Mouse (Mus musculus): ENCODE measurements around the gene Gm11549. TPM values are rescaled to one million over a fixed set of nuclear protein-coding genes. Genes with fewer than 3 reads are reported as not detected.

Gm11549 gene
- total RNA-seq, 1 experiment: not detected

DNA sequence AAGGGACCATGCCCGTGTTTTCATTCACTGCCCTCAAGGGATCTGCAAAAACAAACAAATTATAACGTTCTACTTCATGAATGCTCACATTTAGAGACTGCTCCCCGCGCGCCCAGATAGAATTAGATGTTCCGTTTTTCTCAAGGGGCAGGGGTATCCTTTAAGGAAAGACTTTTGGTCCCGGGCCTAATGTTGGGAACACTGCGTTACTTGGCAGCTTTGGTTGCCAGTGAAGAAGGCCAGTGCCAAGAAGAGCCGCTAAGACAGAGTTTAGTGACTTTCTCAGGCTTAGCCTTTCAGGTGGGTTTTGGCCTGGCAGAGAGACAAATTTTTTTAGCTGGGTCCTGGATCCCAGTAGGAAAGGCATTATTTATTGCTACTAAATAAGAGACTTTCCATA is 25.3 kb downstream of the Gm11549 start:
- Histone ChIP-seq H3K4me1 (ENCODE audit: control insufficient read depth in 2 of 2, insufficient read depth in 2 of 2, low read length in 2 of 2, poor library complexity in 1 of 2) (no peaks in the 10 kb centered on the region), H3K36me3 (ENCODE audit: control insufficient read depth, insufficient read depth, low read length, poor library complexity, severe bottlenecking) (no peaks in the 10 kb centered on the region), H3K9me3 (ENCODE audit: control insufficient read depth, insufficient read depth, low read depth, low read length) (no peaks in the 10 kb centered on the region), H3K27ac (ENCODE audit: insufficient read depth, low read depth, low read length, poor library complexity, severe bottlenecking) (no peak overlapping the region), H3K9ac (ENCODE audit: insufficient read depth, low read depth, low read length, poor library complexity, severe bottlenecking) (no peak overlapping the region), H3K4me3 (ENCODE audit: insufficient read depth in 1 of 2, low read depth in 1 of 2, low read length in 2 of 2, poor library complexity in 1 of 2, severe bottlenecking in 1 of 2) (no peak overlapping the region)
- TF ChIP-seq CHD2 (IDR thresholded peaks at IDR 0.05; ENCODE audit: low read depth, low read length) (no peak), ZC3H11A (IDR thresholded peaks at IDR 0.05; ENCODE audit: borderline replicate concordance, low read depth, low read length) (no peak), ZNF384 (IDR thresholded peaks at IDR 0.05; ENCODE audit: low read depth, low read length) (no peak), MAFK (IDR thresholded peaks at IDR 0.05; ENCODE audit: insufficient read depth, low read depth, low read length) (no peak), HCFC1 (IDR thresholded peaks at IDR 0.05; ENCODE audit: borderline replicate concordance, insufficient read depth, low read length) (no peak)
- in situ Hi-C loops (cut with MboI; ENCODE audit: low sequenced_read_pairs in 2 of 2, unreplicated experiment in 2 of 2): no loop called here
- no peak for DNase-seq (ENCODE audit: low read depth, low spot score)

DNA sequence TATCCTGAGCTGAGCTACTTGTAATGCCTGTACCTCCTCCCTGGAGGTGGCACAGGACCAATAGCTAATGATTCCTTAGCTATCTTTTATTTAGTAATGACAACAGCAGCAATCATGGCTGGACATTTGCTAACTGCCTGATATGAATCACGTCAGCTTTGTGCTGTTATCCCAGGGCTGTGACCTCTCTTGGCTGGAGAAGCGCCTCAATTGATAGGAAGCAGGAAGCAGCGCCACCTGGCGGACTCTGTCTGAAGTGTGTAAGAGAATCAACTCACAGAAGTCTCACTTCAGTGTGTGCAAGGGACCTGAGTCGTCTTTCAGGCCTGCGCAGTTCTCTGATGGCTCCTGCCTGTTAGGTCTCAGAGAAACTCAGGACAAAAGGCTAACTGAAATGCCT is 26.2 kb downstream of the Gm11549 start:
- H3K27ac ChIP-seq (ENCODE audit: insufficient read depth, low read depth, low read length, poor library complexity, severe bottlenecking): no peak overlapping the region

DNA sequence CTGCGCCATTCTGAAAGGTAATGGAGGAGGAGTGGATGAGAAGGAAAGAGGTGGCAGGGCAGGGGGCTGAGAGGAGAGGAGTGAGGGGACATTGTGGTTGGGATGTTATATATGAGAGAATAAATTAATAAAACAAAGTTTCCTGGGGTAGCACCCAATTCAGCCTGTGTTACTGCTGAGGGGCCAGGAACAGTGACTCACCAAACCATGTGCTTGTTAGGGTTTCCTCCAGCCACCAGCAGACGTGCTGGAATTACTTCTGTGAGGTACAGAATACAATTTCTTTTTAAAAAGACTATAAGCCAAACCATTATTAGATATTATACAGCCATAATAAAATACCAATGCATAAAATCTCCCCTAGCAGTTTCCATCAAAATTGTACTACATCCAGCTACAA is 27.0 kb downstream of the Gm11549 start:
- Histone ChIP-seq H3K4me1 (ENCODE audit: control insufficient read depth in 2 of 2, insufficient read depth in 2 of 2, low read length in 2 of 2, poor library complexity in 1 of 2) (no peaks in the 10 kb centered on the region), H3K9me3 (ENCODE audit: control insufficient read depth, insufficient read depth, low read depth, low read length) (no peaks in the 10 kb centered on the region)
- in situ Hi-C loops (cut with MboI; ENCODE audit: low sequenced_read_pairs in 2 of 2, unreplicated experiment in 2 of 2): no loop called here

More for the DNA sequence above, 26.2 kb downstream of the Gm11549 start:
- Histone ChIP-seq H3K36me3 (ENCODE audit: control insufficient read depth, insufficient read depth, low read length, poor library complexity, severe bottlenecking) (no peaks in the 10 kb centered on the region), H3K4me1 (ENCODE audit: control insufficient read depth in 2 of 2, insufficient read depth in 2 of 2, low read length in 2 of 2, poor library complexity in 1 of 2) (no peaks in the 10 kb centered on the region), H3K9ac (ENCODE audit: insufficient read depth, low read depth, low read length, poor library complexity, severe bottlenecking) (no peak overlapping the region), H3K9me3 (ENCODE audit: control insufficient read depth, insufficient read depth, low read depth, low read length) (no peaks in the 10 kb centered on the region), H3K4me3 (ENCODE audit: insufficient read depth in 1 of 2, low read depth in 1 of 2, low read length in 2 of 2, poor library complexity in 1 of 2, severe bottlenecking in 1 of 2) (no peak overlapping the region)
- no peak for TF ChIP-seq ZNF384 (IDR thresholded peaks at IDR 0.05; ENCODE audit: low read depth, low read length)
- TF ChIP-seq ZC3H11A (IDR thresholded peaks at IDR 0.05; ENCODE audit: borderline replicate concordance, low read depth, low read length): peak; percentile 35; the same call in 1 of the 2 replicates
- DNase-seq (ENCODE audit: low read depth, low spot score): peak; percentile 77
- in situ Hi-C loops (cut with MboI; ENCODE audit: low sequenced_read_pairs in 2 of 2, unreplicated experiment in 2 of 2): no loop called here

DNA sequence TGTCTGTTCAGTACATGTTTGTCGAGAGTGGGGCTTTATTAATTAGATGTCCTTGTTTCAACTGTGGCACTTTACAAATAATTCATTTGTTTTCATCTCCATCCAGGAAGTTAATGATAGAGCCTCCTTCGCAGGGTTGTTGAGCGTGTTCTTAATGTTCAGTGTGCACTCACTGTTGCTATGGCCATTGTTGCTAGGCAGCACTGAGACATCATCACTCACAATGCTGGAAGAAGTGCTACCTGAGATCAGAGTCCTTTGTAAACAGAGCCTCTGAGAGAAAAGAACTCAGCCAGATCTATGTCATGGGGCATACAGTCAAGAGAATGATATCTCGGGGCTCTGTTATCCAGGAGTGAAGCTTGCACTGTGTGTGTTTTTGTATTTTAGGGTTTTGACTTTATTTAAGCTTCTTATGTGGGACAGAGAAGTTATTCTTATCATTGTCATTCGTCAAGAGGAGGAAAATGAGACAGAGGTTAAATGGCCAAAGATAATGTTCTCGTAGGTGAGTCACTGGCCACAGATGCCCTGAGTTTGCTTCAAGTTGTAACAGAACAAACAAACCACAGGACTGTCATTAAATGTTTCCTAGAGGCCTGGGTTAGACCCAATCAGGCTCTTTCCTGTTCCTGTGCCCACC is 27.9 kb downstream of the Gm11549 start:
- TF ChIP-seq HCFC1 (IDR thresholded peaks at IDR 0.05; ENCODE audit: borderline replicate concordance, insufficient read depth, low read length) (no peak), ZNF384 (IDR thresholded peaks at IDR 0.05; ENCODE audit: low read depth, low read length) (no peak), MAFK (IDR thresholded peaks at IDR 0.05; ENCODE audit: insufficient read depth, low read depth, low read length) (no peak)
- no peak overlapping the region for H3K9ac ChIP-seq (ENCODE audit: insufficient read depth, low read depth, low read length, poor library complexity, severe bottlenecking)
- H3K4me1 ChIP-seq (ENCODE audit: control insufficient read depth in 2 of 2, insufficient read depth in 2 of 2, low read length in 2 of 2, poor library complexity in 1 of 2): no peaks in the 10 kb centered on the region
- no peak for DNase-seq (ENCODE audit: low read depth, low spot score)
- H3K4me3 ChIP-seq (ENCODE audit: insufficient read depth in 1 of 2, low read depth in 1 of 2, low read length in 2 of 2, poor library complexity in 1 of 2, severe bottlenecking in 1 of 2): no peak overlapping the region
- no peaks in the 10 kb centered on the region for H3K36me3 ChIP-seq (ENCODE audit: control insufficient read depth, insufficient read depth, low read length, poor library complexity, severe bottlenecking)
- H3K27ac ChIP-seq (ENCODE audit: insufficient read depth, low read depth, low read length, poor library complexity, severe bottlenecking): no peak overlapping the region
- in situ Hi-C loops (cut with MboI; ENCODE audit: low sequenced_read_pairs in 2 of 2, unreplicated experiment in 2 of 2): no loop called here
- H3K9me3 ChIP-seq (ENCODE audit: control insufficient read depth, insufficient read depth, low read depth, low read length): no peaks in the 10 kb centered on the region

More for the DNA sequence above, 27.0 kb downstream of the Gm11549 start:
- no peak overlapping the region for H3K9ac ChIP-seq (ENCODE audit: insufficient read depth, low read depth, low read length, poor library complexity, severe bottlenecking)
- H3K36me3 ChIP-seq (ENCODE audit: control insufficient read depth, insufficient read depth, low read length, poor library complexity, severe bottlenecking): no peaks in the 10 kb centered on the region
- no peak overlapping the region for H3K27ac ChIP-seq (ENCODE audit: insufficient read depth, low read depth, low read length, poor library complexity, severe bottlenecking)
- DNase-seq (ENCODE audit: low read depth, low spot score): no peak
- TF ChIP-seq HCFC1 (IDR thresholded peaks at IDR 0.05; ENCODE audit: borderline replicate concordance, insufficient read depth, low read length) (no peak), CHD2 (IDR thresholded peaks at IDR 0.05; ENCODE audit: low read depth, low read length) (no peak), MAFK (IDR thresholded peaks at IDR 0.05; ENCODE audit: insufficient read depth, low read depth, low read length) (no peak)
- H3K4me3 ChIP-seq (ENCODE audit: insufficient read depth in 1 of 2, low read depth in 1 of 2, low read length in 2 of 2, poor library complexity in 1 of 2, severe bottlenecking in 1 of 2): no peak overlapping the region

DNA sequence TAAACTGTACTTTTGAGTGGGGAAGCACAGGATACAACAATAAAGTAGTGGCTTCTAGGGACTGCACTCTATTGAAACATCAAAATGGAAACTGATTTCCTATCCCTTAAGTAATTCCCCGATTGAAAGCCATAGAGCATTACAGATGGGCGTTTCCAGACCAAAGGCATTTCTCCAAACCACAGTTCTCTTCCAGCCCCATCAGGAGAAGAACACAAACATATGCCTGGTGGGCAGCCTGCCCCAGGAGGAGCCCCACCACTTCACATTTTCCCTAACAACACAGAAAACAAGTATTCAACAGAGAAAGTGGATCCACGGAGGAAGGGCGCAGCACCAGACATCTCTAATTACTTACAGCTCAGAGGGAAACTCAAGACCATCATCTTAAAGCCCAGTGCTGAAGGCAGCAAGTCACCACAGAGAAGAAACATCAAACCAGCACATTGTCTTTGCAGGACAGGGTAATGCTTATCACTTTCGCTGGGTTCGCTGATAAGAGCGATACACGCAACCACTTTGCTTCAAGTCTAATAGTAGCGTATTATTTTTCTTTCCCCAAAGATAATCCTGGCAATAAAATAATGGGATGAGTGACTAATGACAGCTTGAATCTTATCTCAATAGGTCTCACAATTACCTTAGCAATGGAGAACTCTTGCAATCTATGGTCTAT is 28.8 kb downstream of the Gm11549 start:
- Histone ChIP-seq H3K9ac (ENCODE audit: insufficient read depth, low read depth, low read length, poor library complexity, severe bottlenecking) (no peak overlapping the region), H3K27ac (ENCODE audit: insufficient read depth, low read depth, low read length, poor library complexity, severe bottlenecking) (no peak overlapping the region), H3K4me3 (ENCODE audit: insufficient read depth in 1 of 2, low read depth in 1 of 2, low read length in 2 of 2, poor library complexity in 1 of 2, severe bottlenecking in 1 of 2) (no peak overlapping the region), H3K9me3 (ENCODE audit: control insufficient read depth, insufficient read depth, low read depth, low read length) (no peaks in the 10 kb centered on the region), H3K4me1 (ENCODE audit: control insufficient read depth in 2 of 2, insufficient read depth in 2 of 2, low read length in 2 of 2, poor library complexity in 1 of 2) (no peaks in the 10 kb centered on the region), H3K36me3 (ENCODE audit: control insufficient read depth, insufficient read depth, low read length, poor library complexity, severe bottlenecking) (no peaks in the 10 kb centered on the region)
- TF ChIP-seq ZNF384 (IDR thresholded peaks at IDR 0.05; ENCODE audit: low read depth, low read length) (no peak), CHD2 (IDR thresholded peaks at IDR 0.05; ENCODE audit: low read depth, low read length) (no peak), HCFC1 (IDR thresholded peaks at IDR 0.05; ENCODE audit: borderline replicate concordance, insufficient read depth, low read length) (no peak), MAFK (IDR thresholded peaks at IDR 0.05; ENCODE audit: insufficient read depth, low read depth, low read length) (no peak)
- in situ Hi-C loops (cut with MboI; ENCODE audit: low sequenced_read_pairs in 2 of 2, unreplicated experiment in 2 of 2): no loop called here
- DNase-seq (ENCODE audit: low read depth, low spot score): no peak
